Mouse (Mus musculus) spleen, adult 18-20 months (tissue): Measurements from ENCODE around the gene Slc36a1.
A peak's percentile ranks its signal among the peaks of the same experiment; 100 is the strongest.

Source experiments
- DNase-seq, 2 experiments: peaks; one replicate each; pipeline ENCODE4 v3.0.0; 2022; ENCODE audit warnings: mixed read lengths in 2 of 2

The Slc36a1 gene

GRCm38 (mm10) chr11:55209626-55210353 lies 5.6 kb downstream of the Slc36a1 start:
- no peak for DNase-seq

GRCm38 (mm10) chr11:55213518-55213917 lies 9.4 kb downstream of the Slc36a1 start:
- no peak for DNase-seq

- no peak for DNase-seq
These were observed 10.0 kb downstream of the Slc36a1 start for GRCm38 (mm10) chr11:55214161-55214560.

GRCm38 (mm10) chr11:55214978-55215377 lies 10.8 kb downstream of the Slc36a1 start:
- no peak for DNase-seq

GRCm38 (mm10) chr11:55216061-55216460 lies 11.9 kb downstream of the Slc36a1 start:
- DNase-seq = no peak

- no peak for DNase-seq
These were observed 12.7 kb downstream of the Slc36a1 start for GRCm38 (mm10) chr11:55216830-55217229.

- no peak for DNase-seq
These were observed 13.3 kb downstream of the Slc36a1 start for GRCm38 (mm10) chr11:55217418-55217817.

- DNase-seq = no peak
These were observed 13.7 kb downstream of the Slc36a1 start for GRCm38 (mm10) chr11:55217880-55218279.

GRCm38 (mm10) chr11:55218473-55218872 lies 14.3 kb downstream of the Slc36a1 start:
- DNase-seq = no peak

- DNase-seq = no peak
These were observed 17.2 kb downstream of the Slc36a1 start for GRCm38 (mm10) chr11:55221306-55221705.

GRCm38 (mm10) chr11:55231034-55231433 lies 26.9 kb downstream of the Slc36a1 start:
- DNase-seq = no peak

GRCm38 (mm10) chr11:55234288-55234687 lies 30.1 kb downstream of the Slc36a1 start:
- no peak for DNase-seq

- DNase-seq = no peak
These were observed 30.6 kb downstream of the Slc36a1 start for GRCm38 (mm10) chr11:55234791-55235190.

- no peak for DNase-seq
These were observed 32.7 kb downstream of the Slc36a1 start for GRCm38 (mm10) chr11:55236815-55237214.

- DNase-seq = no peak
These were observed 35.3 kb downstream of the Slc36a1 start for GRCm38 (mm10) chr11:55239496-55239895.

GRCm38 (mm10) chr11:55240556-55240955 lies 36.4 kb downstream of the Slc36a1 start:
- peak; percentile 33 to 50 for DNase-seq

GRCm38 (mm10) chr11:55250527-55250926 lies 46.4 kb downstream of the Slc36a1 start:
- DNase-seq = no peak

- DNase-seq = no peak
These were observed 49.2 kb downstream of the Slc36a1 start for GRCm38 (mm10) chr11:55253391-55253790.

- no peak for DNase-seq
These were observed 57.0 kb downstream of the Slc36a1 start for GRCm38 (mm10) chr11:55261105-55261504.

GRCm38 (mm10) chr11:55262000-55262399 lies 57.9 kb downstream of the Slc36a1 start:
- DNase-seq = no peak

- DNase-seq = no peak
These were observed 60.2 kb downstream of the Slc36a1 start for GRCm38 (mm10) chr11:55264318-55264717.

GRCm38 (mm10) chr11:55265647-55266046 lies 61.5 kb downstream of the Slc36a1 start:
- DNase-seq = no peak

GRCm38 (mm10) chr11:55268580-55268979 lies 64.4 kb downstream of the Slc36a1 start:
- DNase-seq = no peak

- DNase-seq = no peak
These were observed 70.6 kb downstream of the Slc36a1 start for GRCm38 (mm10) chr11:55274756-55275155.
